In genomic region chr6:119037815-119038214, GRCm38 (mm10) we compare ENCODE assay signal across 10 mouse cellular contexts.
DNase-seq lines count a peak whose midpoint lies in the region; ATAC-seq and TF ChIP-seq lines count a peak whose summit lies in the region.
"Had no signal": no experiment of that assay in that cellular context is flagged by ENCODE, and none has a peak within 500 bp of the region (broad histone marks: within the 10 kb centered on the region; RNA-seq: fewer than 3 reads in every experiment).

No protein-coding gene starts in this region.

- intact Hi-C loops in gastrocnemius, postnatal 14 days (cut with DNase I; ENCODE audit: low total_unique reads): no loop called here
- intact Hi-C loops in gastrocnemius, postnatal 36 days (cut with DNase I): no loop called here

- no peaks in the 10 kb centered on the region for H3K36me3 ChIP-seq in midbrain, postnatal 0 days (ENCODE audit: insufficient read depth, low read length)
- H3K36me3 ChIP-seq in midbrain, embryonic 15.5 days (replicated peaks): no peaks in the 10 kb centered on the region
- H3K36me3 ChIP-seq in intestine, embryonic 16.5 days (ENCODE audit: control insufficient read depth, insufficient read depth, low read length): no peaks in the 10 kb centered on the region
- H3K36me3 ChIP-seq: neural tube, embryonic 13.5 days had no signal

- no peak for TF ChIP-seq CTCF in midbrain, postnatal 0 days (IDR thresholded peaks at IDR 0.05)

- no peak for ATAC-seq in midbrain, postnatal 0 days (ENCODE audit: low FRiP score)
- no peak for ATAC-seq in midbrain, embryonic 15.5 days (replicated peaks)
- no peak for ATAC-seq in intestine, embryonic 16.5 days

- H3K9ac ChIP-seq in midbrain, postnatal 0 days (replicated peaks; ENCODE audit: low read length, poor library complexity, severe bottlenecking): no peak overlapping the region
- H3K9ac ChIP-seq in midbrain, embryonic 15.5 days: no peak overlapping the region
- H3K9ac ChIP-seq in intestine, embryonic 16.5 days (ENCODE audit: low read depth, low read length): no peak overlapping the region
- H3K9ac ChIP-seq: liver, embryonic 14.5 days; neural tube, embryonic 13.5 days had no signal

- H3K4me1 ChIP-seq in midbrain, postnatal 0 days (ENCODE audit: insufficient read depth, low read length): peaks cover 6% of the 10 kb centered on the region; the same call in 1 of the 2 replicates
- peaks cover 9% of the 10 kb centered on the region; the same call in 1 of the 2 replicates for H3K4me1 ChIP-seq in midbrain, embryonic 15.5 days
- peaks cover 4% of the 10 kb centered on the region; the same call in 1 of the 2 replicates for H3K4me1 ChIP-seq in intestine, embryonic 16.5 days (ENCODE audit: control insufficient read depth, insufficient read depth, low read length)

- H3K9me3 ChIP-seq in midbrain, postnatal 0 days (ENCODE audit: low read length): no peaks in the 10 kb centered on the region
- no peaks in the 10 kb centered on the region for H3K9me3 ChIP-seq in midbrain, embryonic 15.5 days
- no peaks in the 10 kb centered on the region for H3K9me3 ChIP-seq in intestine, embryonic 16.5 days (ENCODE audit: control insufficient read depth, low read length)
- H3K9me3 ChIP-seq: neural tube, embryonic 13.5 days had no signal

- DNase-seq in gastrocnemius, postnatal 14 days: peak; percentile 28
- no peak for DNase-seq in gastrocnemius, postnatal 36 days
- peak; percentile 66 for DNase-seq in midbrain, postnatal 0 days (ENCODE audit: low spot score)
- no peak for DNase-seq in testis, postnatal 14 days (ENCODE audit: low spot score)
- DNase-seq in testis, postnatal 10 days (ENCODE audit: low spot score): no peak
- no peak for DNase-seq in ovary, postnatal 10 days (ENCODE audit: low spot score)

- H3K27ac ChIP-seq in midbrain, postnatal 0 days (ENCODE audit: low read depth, low read length): no peak overlapping the region
- H3K27ac ChIP-seq in midbrain, embryonic 15.5 days: no peak overlapping the region
- 0 out of 2 replicates have a peak overlapping the region, but pooled peaks have one; percentile 12 for H3K27ac ChIP-seq in intestine, embryonic 16.5 days (ENCODE audit: low read length)
- H3K27ac ChIP-seq: liver, embryonic 14.5 days; neural tube, embryonic 13.5 days had no signal

- H3K4me3 ChIP-seq in midbrain, postnatal 0 days (ENCODE audit: low read depth, low read length): no peak overlapping the region
- no peak overlapping the region for H3K4me3 ChIP-seq in midbrain, embryonic 15.5 days
- H3K4me3 ChIP-seq in intestine, embryonic 16.5 days (ENCODE audit: low read length): no peak overlapping the region
- H3K4me3 ChIP-seq: neural tube, embryonic 13.5 days had no signal

- H3K4me2 ChIP-seq in midbrain, postnatal 0 days (ENCODE audit: low read depth, low read length, poor library complexity, severe bottlenecking): no peak overlapping the region
- H3K4me2 ChIP-seq in midbrain, embryonic 15.5 days: no peak overlapping the region
- no peak overlapping the region for H3K4me2 ChIP-seq in intestine, embryonic 16.5 days (ENCODE audit: low read depth, low read length)
- H3K4me2 ChIP-seq: neural tube, embryonic 13.5 days had no signal

- H3K27me3 ChIP-seq in midbrain, postnatal 0 days (ENCODE audit: insufficient read depth, low read length): no peaks in the 10 kb centered on the region
- H3K27me3 ChIP-seq in midbrain, embryonic 15.5 days (replicated peaks): no peaks in the 10 kb centered on the region
- no peaks in the 10 kb centered on the region for H3K27me3 ChIP-seq in intestine, embryonic 16.5 days (replicated peaks; ENCODE audit: control insufficient read depth, insufficient read depth, low read length)
- H3K27me3 ChIP-seq: neural tube, embryonic 13.5 days had no signal

- 65% methylated on average over 6 of the region's 6 CpGs for WGBS in midbrain, postnatal 0 days
- WGBS in midbrain, embryonic 15.5 days: 73% methylated on average over 6 of the region's 6 CpGs
- WGBS in intestine, embryonic 16.5 days: 59% methylated on average over 6 of the region's 6 CpGs

Comparison
In these comparisons a context has a peak if more than half of its experiments do, and no peak if none do; other contexts are left out.
1. DNase-seq: peak in gastrocnemius, postnatal 14 days (single experiment) and midbrain, postnatal 0 days (single experiment); none in gastrocnemius, postnatal 36 days (0 of 2), testis, postnatal 14 days (single experiment), testis, postnatal 10 days (single experiment) and ovary, postnatal 10 days (single experiment).